Mouse (Mus musculus): ENCODE measurements around the gene Acad8.

The Acad8 gene

DNA sequence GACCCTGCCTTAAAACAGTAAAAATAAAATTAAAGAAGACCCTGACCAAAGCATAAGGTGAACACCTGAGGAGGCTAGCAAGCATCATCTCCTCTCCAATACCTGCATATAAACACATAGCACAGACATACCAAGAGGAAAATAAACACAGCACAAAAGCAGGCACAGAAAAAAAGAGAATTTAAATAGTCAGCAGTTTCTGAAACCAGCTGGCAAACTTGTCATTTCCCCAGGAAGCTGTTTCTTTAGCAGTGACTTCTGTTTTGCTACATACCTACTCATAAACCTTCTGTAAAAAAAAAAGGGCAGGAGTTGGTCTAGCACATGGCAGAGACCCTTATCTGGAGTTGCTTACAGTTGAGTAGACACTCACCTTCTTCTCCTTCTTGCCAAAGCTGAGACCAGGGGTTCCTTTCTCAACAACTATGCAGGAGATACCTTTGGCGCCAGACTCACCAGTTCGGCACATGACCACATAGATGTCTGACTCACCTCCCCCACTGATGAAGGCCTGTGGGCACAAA is 14.2 kb downstream of the Acad8 start:
- DNase-seq (ENCODE audit: low spot score in 2 of 2): no peak

DNA sequence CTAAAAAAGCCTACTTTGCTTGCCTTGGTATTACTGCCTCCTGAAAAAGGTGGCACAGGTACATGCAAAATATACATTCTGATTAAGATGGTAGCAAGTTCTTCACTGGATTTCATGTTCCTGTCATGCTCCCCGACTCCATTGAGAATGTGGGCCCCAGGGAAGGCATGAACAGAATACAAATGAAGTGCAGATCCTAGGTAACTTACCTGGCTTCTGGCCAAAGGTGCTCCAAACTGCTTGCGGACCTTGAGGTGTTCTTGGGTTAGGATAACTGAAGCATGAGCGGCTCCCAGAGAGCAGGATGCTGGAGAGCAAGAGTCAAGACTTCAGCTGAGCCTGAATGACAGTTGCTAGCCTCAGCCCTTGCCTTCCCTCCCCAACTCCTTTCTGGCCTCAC is 20.6 kb downstream of the Acad8 start:
- DNase-seq (ENCODE audit: low spot score in 2 of 2): no peak

DNA sequence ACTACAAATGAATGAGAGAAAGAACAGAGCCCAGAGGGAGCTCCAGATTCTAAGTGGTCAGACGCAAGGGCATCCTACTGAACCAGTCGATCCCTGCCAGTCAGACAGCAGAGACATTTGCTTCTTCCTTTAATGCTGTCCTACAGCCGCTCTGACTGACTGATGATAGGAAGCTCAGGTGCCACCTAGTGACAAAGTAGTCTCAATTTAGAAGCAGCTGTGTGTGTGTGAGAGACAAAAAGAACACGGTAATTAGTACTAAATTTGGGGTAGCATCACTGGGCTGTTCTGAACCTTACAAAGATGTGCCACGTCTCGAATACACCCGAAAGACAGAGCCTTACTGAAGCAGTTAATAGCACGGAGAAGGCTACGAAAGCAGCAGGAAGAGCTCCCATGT is 21.6 kb downstream of the Acad8 start:
- DNase-seq (ENCODE audit: low spot score in 2 of 2): no peak

DNA sequence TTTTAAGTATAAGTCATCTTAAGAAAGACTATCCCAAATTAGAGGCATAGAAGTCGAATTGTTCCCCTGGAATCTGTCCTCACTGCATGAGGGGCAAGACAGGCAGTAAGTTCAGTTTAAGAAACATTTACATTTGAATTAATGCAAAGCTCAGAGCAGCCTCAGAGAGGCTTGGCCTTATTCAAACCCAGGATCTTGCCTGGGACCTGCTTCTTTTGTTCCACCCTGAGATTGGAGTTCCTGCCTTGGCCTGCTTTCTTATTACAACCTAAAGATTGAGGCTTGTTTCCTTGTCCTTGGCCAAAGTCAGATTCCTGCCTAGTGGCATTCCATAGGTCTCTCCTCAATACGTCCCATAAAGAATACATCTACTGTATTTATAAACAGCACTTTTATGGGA is 51.6 kb downstream of the Acad8 start:
- no peak for DNase-seq (ENCODE audit: low spot score in 2 of 2)

DNA sequence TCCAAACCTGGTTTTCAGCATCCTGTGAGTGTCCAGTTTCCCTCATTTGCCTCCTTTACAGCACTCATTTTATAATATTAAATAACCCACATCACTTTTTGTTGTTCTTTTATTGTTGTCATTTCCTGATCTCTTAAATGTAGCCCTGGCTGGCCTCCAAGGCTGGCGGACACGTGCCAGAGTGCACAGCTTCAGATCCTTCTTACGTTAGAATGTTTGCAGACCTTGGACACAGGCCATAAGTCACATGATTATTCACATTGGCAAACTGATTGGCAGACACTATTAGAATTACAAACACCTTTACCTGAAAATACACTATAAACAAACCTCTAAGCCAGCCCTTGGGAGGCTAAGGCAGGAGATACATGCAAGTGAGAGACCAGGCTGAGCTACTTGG is 75.2 kb downstream of the Acad8 start:
- DNase-seq (ENCODE audit: low spot score in 2 of 2): no peak
